Mouse (Mus musculus): ENCODE data around the gene Dupd1. TPM values are rescaled to one million over a fixed set of nuclear protein-coding genes. Genes with fewer than 3 reads are reported as not detected.

Gene Dupd1
- 0.52 TPM in 1 of 2 replicates, not detected in the other for polyA plus RNA-seq (2012)

GRCm38 (mm10) chr14:21714486-21714885 lies at the start of gene Dupd1:
Gene Dupd1, minus strand, starts transcription at chr14:21714576.

GRCm38 (mm10) chr14:21750881-21751542 lies 36.6 kb upstream of the Dupd1 start, which contains the start of gene Dusp13:
Gene Dusp13, minus strand, starts transcription at chr14:21751181.

GRCm38 (mm10) chr14:21750008-21750880 lies 35.9 kb upstream of the Dupd1 start, which contains the start of gene Samd8:
Gene Samd8, plus strand, starts transcription at chr14:21750531.

Other genes starting within 250 kb of the Dupd1 start
- 3.5 and 6.4 TPM in 2 replicates for gene Kat6b, start 233.1 kb downstream of the Dupd1 start, polyA plus RNA-seq (2012)
- 8.0 and 8.3 TPM in 2 replicates for gene Samd8, start 36.0 kb upstream of the Dupd1 start, polyA plus RNA-seq (2012)
- not detected in 2 replicates for gene Dusp13, start 36.6 kb upstream of the Dupd1 start, polyA plus RNA-seq (2012)
- 440 and 530 TPM in 2 replicates for gene Vdac2, start 110.7 kb upstream of the Dupd1 start, polyA plus RNA-seq (2012)
- gene Comtd1, start 134.4 kb upstream of the Dupd1 start, polyA plus RNA-seq (2012), result 42.8 and 50.1 TPM in 2 replicates